Mouse (Mus musculus) liver, embryonic 14.5 days (tissue): Measurements from ENCODE around the gene Syne1. TPM values are rescaled to one million over a fixed set of nuclear protein-coding genes. Genes with fewer than 3 reads are reported as not detected.

Source experiments
- ATAC-seq: fragments of 200-750 bp; cut with Nextera tagmentation; 2 replicates; pipeline ENCODE4 v1.8.0; 2017; ENCODE audit warnings: moderate number of reproducible peaks, mild to moderate bottlenecking, moderate library complexity; ENCODE audit not compliant: insufficient read depth
- DNase-seq, 3 experiments: peaks; one replicate each; pipeline ENCODE4 v3.0.0-alpha.2; 2012 to 2013; ENCODE audit warnings: low read depth in 3 of 3, low spot score in 3 of 3
- H3K27ac ChIP-seq: fragments of 300-500 bp; sonication (generic); 2 replicates; pipeline ENCODE4 v1.5.1; 2014; ENCODE audit warnings: moderate library complexity, mild to moderate bottlenecking, control low read depth, inconsistent platforms
- H3K27me3 ChIP-seq: fragments of 300-500 bp; sonication (generic); 2 replicates; pipeline ENCODE4 v1.6.1; 2014; ENCODE audit warnings: mild to moderate bottlenecking, low read length, moderate library complexity; ENCODE audit not compliant: control insufficient read depth, insufficient read depth
- H3K36me3 ChIP-seq: fragments of 300-500 bp; sonication (generic); replicated peaks from 2 replicates; pipeline ENCODE4 v1.6.1; 2014; ENCODE audit warnings: low read depth; ENCODE audit not compliant: control insufficient read depth, insufficient read depth
- H3K4me1 ChIP-seq, 2 experiments: fragments of 200-500 bp in 1 of 2; fragments of 300-500 bp in 1 of 2; sonication (generic) in 1 of 2; replicated peaks; 2 replicates each; pipeline ENCODE4 v1.6.1; 2012 to 2014; ENCODE audit warnings: antibody characterized with exemption in 1 of 2, inconsistent platforms in 1 of 2, low read length in 1 of 2; ENCODE audit not compliant: control insufficient read depth in 2 of 2, insufficient read depth in 2 of 2
- H3K4me2 ChIP-seq: fragments of 300-500 bp; sonication (generic); 2 replicates; pipeline ENCODE4 v1.6.1; 2014; ENCODE audit warnings: low read depth, mild to moderate bottlenecking, control low read depth, moderate library complexity
- H3K4me3 ChIP-seq, 2 experiments: fragments of 200-500 bp in 1 of 2; fragments of 300-500 bp in 1 of 2; sonication (generic) in 1 of 2; 2 replicates each; pipeline ENCODE4 v1.5.1; 2012 to 2014; ENCODE audit warnings: low read depth in 2 of 2, low read length in 2 of 2, mild to moderate bottlenecking in 2 of 2, control low read depth in 1 of 2, inconsistent platforms in 1 of 2, moderate library complexity in 1 of 2; ENCODE audit not compliant: insufficient read depth in 1 of 2
- H3K9ac ChIP-seq: fragments of 300-500 bp; sonication (generic); replicated peaks from 2 replicates; pipeline ENCODE4 v1.6.1; 2014; ENCODE audit warnings: mild to moderate bottlenecking, control low read depth, moderate library complexity
- H3K9me3 ChIP-seq: fragments of 300-500 bp; sonication (generic); 2 replicates; pipeline ENCODE4 v1.6.1; 2016; ENCODE audit warnings: low read length, mixed read lengths; ENCODE audit not compliant: control insufficient read depth
- CTCF ChIP-seq: IDR thresholded peaks from 2 replicates; pipeline ENCODE4 v1.5.1; 2016; ENCODE audit warnings: antibody characterized with exemption, low read depth, control low read depth
- EP300 ChIP-seq: IDR thresholded peaks from 2 replicates; pipeline ENCODE4 v1.6.1; 2016; ENCODE audit warnings: antibody characterized with exemption, low read depth
- WGBS: fragments of 180-500 bp; shearing (Covaris S2); extraction: QIAGEN DNeasy Blood & Tissue Kit; methylation state at CpG from one replicate; pipeline ENCODE4 v1.1.7; 2014; ENCODE audit not compliant: insufficient replicate concordance; 5-methylcytosine and 5-hydroxymethylcytosine counted together
- polyA plus RNA-seq, 2 experiments: library from polyadenylated mRNA; depleted of rRNA in 1 of 2; stranded (reverse) in 1 of 2; unstranded in 1 of 2; fragments of >200 nt; fragmentation: Nextera tagmentation in 1 of 2; extraction: Ambion mirVana in 1 of 2; gene quantifications; 2 replicates each; pipeline versions ENCODE4 v1.2.1 to v1.2.3; 2012 to 2014

The Syne1 gene
- polyA plus RNA-seq, 2 experiments: 3.1 to 3.6 TPM

GRCm38 (mm10) chr10:5205570-5205969 is 345.7 kb downstream of the Syne1 start:
- Histone ChIP-seq H3K4me1 (peaks cover 53 to 61% of the 10 kb centered on the region in 2 experiments), H3K27ac (peak overlapping the region; percentile 63), H3K36me3 (no peaks in the 10 kb centered on the region), H3K4me3 (peak overlapping the region; percentile 18 to 24; a peak in 2 of 4 replicates), H3K9ac (peak overlapping the region; percentile 59), H3K9me3 (no peaks in the 10 kb centered on the region), H3K27me3 (no peaks in the 10 kb centered on the region), H3K4me2 (peak overlapping the region; percentile 67)
- TF ChIP-seq EP300: no peak
- peak; percentile 40; the same call in 1 of the 2 replicates for TF ChIP-seq CTCF
- ATAC-seq: peak; percentile 64
- no peak for DNase-seq
- WGBS: 30% methylated on average over 5 of the region's 5 CpGs

GRCm38 (mm10) chr10:5203837-5204236 is 347.4 kb downstream of the Syne1 start:
- WGBS: 68% methylated on average over 10 of the region's 10 CpGs
- no peak overlapping the region for H3K27ac ChIP-seq
- no peak for DNase-seq

GRCm38 (mm10) chr10:5197356-5197755 is 353.9 kb downstream of the Syne1 start:
- H3K4me2 ChIP-seq: no peak overlapping the region
- no peak for TF ChIP-seq EP300
- TF ChIP-seq CTCF: no peak
- H3K9ac ChIP-seq: no peak overlapping the region
- H3K4me1 ChIP-seq: peaks cover 6 to 8% of the 10 kb centered on the region in 2 experiments
- 50% methylated on average over 2 of the region's 2 CpGs for WGBS
- DNase-seq (no peak), ATAC-seq (no peak)
- H3K36me3 ChIP-seq: no peaks in the 10 kb centered on the region
- no peak overlapping the region for H3K27ac ChIP-seq
- H3K27me3 ChIP-seq: no peaks in the 10 kb centered on the region
- H3K4me3 ChIP-seq: no peak overlapping the region
- no peaks in the 10 kb centered on the region for H3K9me3 ChIP-seq

More at GRCm38 (mm10) chr10:5203837-5204236, 347.4 kb downstream of the Syne1 start:
- no peak for ATAC-seq
- Histone ChIP-seq H3K9me3 (no peaks in the 10 kb centered on the region), H3K9ac (no peak overlapping the region), H3K4me3 (no peak overlapping the region), H3K4me2 (no peak overlapping the region), H3K27me3 (no peaks in the 10 kb centered on the region), H3K36me3 (no peaks in the 10 kb centered on the region), H3K4me1 (peaks cover 53 to 56% of the 10 kb centered on the region in 2 experiments)
- TF ChIP-seq EP300 (no peak), CTCF (no peak)

- H3K4me1 ChIP-seq: peaks cover 6 to 7% of the 10 kb centered on the region in 2 experiments
- H3K27ac ChIP-seq: no peak overlapping the region
- H3K9ac ChIP-seq: no peak overlapping the region
- H3K27me3 ChIP-seq: no peaks in the 10 kb centered on the region
- 72% methylated on average over 5 of the region's 5 CpGs for WGBS
- no peak overlapping the region for H3K4me2 ChIP-seq
- DNase-seq (no peak), ATAC-seq (no peak)
- TF ChIP-seq EP300 (no peak), CTCF (no peak)
- H3K36me3 ChIP-seq: no peaks in the 10 kb centered on the region
- no peak overlapping the region for H3K4me3 ChIP-seq
- H3K9me3 ChIP-seq: no peaks in the 10 kb centered on the region
These were observed 355.0 kb downstream of the Syne1 start for GRCm38 (mm10) chr10:5196267-5196666.

GRCm38 (mm10) chr10:5195288-5195687 is 356.0 kb downstream of the Syne1 start:
- no peak for DNase-seq
- Histone ChIP-seq H3K9ac (no peak overlapping the region), H3K4me1 (peaks cover 6 to 7% of the 10 kb centered on the region in 2 experiments), H3K27ac (no peak overlapping the region), H3K4me2 (peak overlapping the region; percentile 75), H3K36me3 (no peaks in the 10 kb centered on the region), H3K4me3 (peak overlapping the region in 1 of 2 experiments; percentile 71; a peak in 2 of 4 replicates), H3K27me3 (no peaks in the 10 kb centered on the region), H3K9me3 (no peaks in the 10 kb centered on the region)
- ATAC-seq: peak; percentile 22; the same call in 1 of the 2 replicates
- 45% methylated on average over 5 of the region's 5 CpGs for WGBS
- TF ChIP-seq EP300 (no peak), CTCF (no peak)
